Mouse (Mus musculus): ENCODE results near the gene Dcaf12. TPM values are rescaled to one million over a fixed set of nuclear protein-coding genes. Genes with fewer than 3 reads are reported as not detected.

The Dcaf12 gene
- total and polyA plus RNA-seq, 3 experiments = 26.5 to 57.9 (median 31.5) TPM

DNA sequence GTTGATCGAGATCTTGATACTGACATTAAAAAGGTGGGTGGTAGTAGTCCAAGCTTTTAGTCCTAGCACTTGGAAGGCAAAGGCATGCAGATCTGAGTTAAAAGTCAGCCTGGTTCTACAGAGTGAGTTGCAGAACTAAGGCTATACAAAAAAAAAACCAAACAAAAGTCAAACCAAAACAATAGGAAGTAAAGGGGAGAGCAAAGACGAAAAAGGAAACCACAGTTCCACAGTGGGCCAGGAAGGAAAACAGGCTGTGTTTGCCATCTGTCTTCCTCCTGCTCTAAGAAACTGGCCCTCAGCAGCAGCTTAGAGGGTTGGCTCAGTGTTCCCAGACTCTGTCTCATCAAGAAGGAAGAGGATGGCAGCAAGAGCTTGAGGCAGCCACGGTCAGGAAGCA is 10.4 kb downstream of the Dcaf12 start:
- Histone ChIP-seq H3K9ac (ENCODE audit: low read depth, low read length) (no peak overlapping the region), H3K27me3 (ENCODE audit: control insufficient read depth, insufficient read depth, low read length) (no peaks in the 10 kb centered on the region), H3K4me3 (no peak overlapping the region), H3K36me3 (ENCODE audit: control insufficient read depth, insufficient read depth, low read length) (peaks cover 8% of the 10 kb centered on the region), H3K79me2 (replicated peaks; ENCODE audit: control insufficient read depth, insufficient read depth, low read length) (0 out of 2 replicates have a peak, but pooled peaks cover 2% of the 10 kb centered on the region), H3K27ac (no peak overlapping the region), H3K4me1 (ENCODE audit: control insufficient read depth, insufficient read depth, low read length) (peaks cover 7% of the 10 kb centered on the region)
- no peak for TF ChIP-seq POLR2A (IDR thresholded peaks at IDR 0.05; ENCODE audit: insufficient read depth, low read depth, low read length)
- TF ChIP-seq CTCF (IDR thresholded peaks at IDR 0.05) = no peak
- no peak for TF ChIP-seq EP300 (IDR thresholded peaks at IDR 0.05; ENCODE audit: insufficient read depth, low read depth, low read length)
- DNase-seq = peak in 1 of 2 experiments; percentile 23
- intact Hi-C loops (cut with DNase I) = no loop called here
- 25% methylated on average over 3 of the region's 3 CpGs for WGBS

DNA sequence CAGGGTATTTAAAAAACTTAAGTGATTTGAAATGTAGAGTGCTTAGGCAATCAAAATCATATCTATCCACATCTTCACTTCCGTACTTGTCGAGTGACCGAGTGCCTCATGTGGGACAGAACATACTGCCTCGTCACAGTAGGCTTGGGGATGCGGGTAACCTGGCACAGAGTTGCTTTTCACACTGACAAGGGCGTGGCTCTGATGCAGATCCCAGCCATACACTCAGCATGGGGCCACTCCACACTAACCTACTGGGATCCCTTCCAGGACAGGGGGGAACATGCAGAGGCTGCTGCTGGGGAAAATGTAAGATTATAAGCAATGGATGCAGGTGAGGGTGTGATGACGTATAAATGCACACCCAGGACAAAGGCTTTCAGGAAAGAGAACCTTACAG is 11.0 kb downstream of the Dcaf12 start:
- no peak overlapping the region for H3K4me3 ChIP-seq
- H3K9ac ChIP-seq (ENCODE audit: low read depth, low read length) = no peak overlapping the region
- TF ChIP-seq POLR2A (IDR thresholded peaks at IDR 0.05; ENCODE audit: insufficient read depth, low read depth, low read length) (no peak), CTCF (IDR thresholded peaks at IDR 0.05) (no peak), EP300 (IDR thresholded peaks at IDR 0.05; ENCODE audit: insufficient read depth, low read depth, low read length) (no peak)
- intact Hi-C loops (cut with DNase I) = no loop called here
- 80% methylated on average over 7 of the region's 7 CpGs for WGBS
- 0 out of 2 replicates have a peak, but pooled peaks cover 2% of the 10 kb centered on the region for H3K79me2 ChIP-seq (replicated peaks; ENCODE audit: control insufficient read depth, insufficient read depth, low read length)
- DNase-seq = no peak
- peaks cover 8% of the 10 kb centered on the region for H3K36me3 ChIP-seq (ENCODE audit: control insufficient read depth, insufficient read depth, low read length)
- no peaks in the 10 kb centered on the region for H3K27me3 ChIP-seq (ENCODE audit: control insufficient read depth, insufficient read depth, low read length)
- peaks cover 7% of the 10 kb centered on the region for H3K4me1 ChIP-seq (ENCODE audit: control insufficient read depth, insufficient read depth, low read length)
- no peak overlapping the region for H3K27ac ChIP-seq

DNA sequence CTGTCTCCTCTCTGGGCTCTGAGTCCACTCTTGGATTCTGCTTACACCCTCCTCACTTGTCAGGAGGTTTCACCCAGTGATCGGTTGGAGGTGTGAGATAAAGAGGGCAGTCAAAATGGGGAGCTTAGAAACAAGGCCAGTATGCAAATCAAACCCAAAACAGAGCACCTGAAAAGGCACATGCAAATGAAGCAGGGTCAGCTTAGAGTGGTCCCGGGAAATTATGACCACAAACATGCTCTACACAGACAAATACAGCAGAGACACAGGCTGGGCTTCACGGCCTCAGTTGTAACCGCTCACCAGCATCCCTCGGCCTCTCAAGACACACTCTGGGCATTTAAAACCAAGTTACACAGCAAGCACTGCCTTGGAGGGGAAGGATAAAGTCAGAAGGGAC is 15.7 kb downstream of the Dcaf12 start:
- H3K79me2 ChIP-seq (replicated peaks; ENCODE audit: control insufficient read depth, insufficient read depth, low read length) = no peaks in the 10 kb centered on the region
- DNase-seq = no peak
- TF ChIP-seq EP300 (IDR thresholded peaks at IDR 0.05; ENCODE audit: insufficient read depth, low read depth, low read length) (no peak), POLR2A (IDR thresholded peaks at IDR 0.05; ENCODE audit: insufficient read depth, low read depth, low read length) (no peak), CTCF (IDR thresholded peaks at IDR 0.05) (no peak)
- no peak overlapping the region for H3K9ac ChIP-seq (ENCODE audit: low read depth, low read length)
- H3K27ac ChIP-seq = no peak overlapping the region
- 91% methylated on average over 5 of the region's 5 CpGs for WGBS
- no peaks in the 10 kb centered on the region for H3K27me3 ChIP-seq (ENCODE audit: control insufficient read depth, insufficient read depth, low read length)
- no peaks in the 10 kb centered on the region for H3K36me3 ChIP-seq (ENCODE audit: control insufficient read depth, insufficient read depth, low read length)
- intact Hi-C loops (cut with DNase I) = no loop called here
- H3K4me3 ChIP-seq = no peak overlapping the region
- no peaks in the 10 kb centered on the region for H3K4me1 ChIP-seq (ENCODE audit: control insufficient read depth, insufficient read depth, low read length)

DNA sequence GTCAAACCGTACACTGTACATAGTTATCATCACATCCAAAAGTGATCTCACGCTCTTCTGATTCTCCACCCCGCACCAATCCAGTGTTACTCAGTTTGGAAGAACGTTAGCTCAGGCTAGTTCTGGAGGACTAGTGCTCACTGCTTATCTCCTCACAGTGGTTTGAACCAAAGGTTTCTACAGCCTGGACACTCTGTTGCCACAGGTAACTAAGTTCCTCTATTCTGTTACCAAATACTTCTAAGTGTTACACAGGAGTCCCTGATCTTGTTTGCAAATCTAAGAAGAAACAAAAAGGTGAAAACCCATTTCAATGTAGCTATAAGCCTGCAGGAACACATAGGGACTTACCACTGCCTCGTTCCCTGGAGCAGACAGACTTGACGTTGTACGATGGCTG is 18.7 kb downstream of the Dcaf12 start:
- WGBS = 88% methylated on average over 7 of the region's 7 CpGs
- TF ChIP-seq EP300 (IDR thresholded peaks at IDR 0.05; ENCODE audit: insufficient read depth, low read depth, low read length) (no peak), POLR2A (IDR thresholded peaks at IDR 0.05; ENCODE audit: insufficient read depth, low read depth, low read length) (no peak), CTCF (IDR thresholded peaks at IDR 0.05) (no peak)
- Histone ChIP-seq H3K9ac (ENCODE audit: low read depth, low read length) (no peak overlapping the region), H3K4me1 (ENCODE audit: control insufficient read depth, insufficient read depth, low read length) (no peaks in the 10 kb centered on the region), H3K36me3 (ENCODE audit: control insufficient read depth, insufficient read depth, low read length) (no peaks in the 10 kb centered on the region), H3K79me2 (replicated peaks; ENCODE audit: control insufficient read depth, insufficient read depth, low read length) (no peaks in the 10 kb centered on the region), H3K27me3 (ENCODE audit: control insufficient read depth, insufficient read depth, low read length) (no peaks in the 10 kb centered on the region), H3K4me3 (no peak overlapping the region), H3K27ac (no peak overlapping the region)
- DNase-seq = no peak
- intact Hi-C loops (cut with DNase I) = no loop called here

DNA sequence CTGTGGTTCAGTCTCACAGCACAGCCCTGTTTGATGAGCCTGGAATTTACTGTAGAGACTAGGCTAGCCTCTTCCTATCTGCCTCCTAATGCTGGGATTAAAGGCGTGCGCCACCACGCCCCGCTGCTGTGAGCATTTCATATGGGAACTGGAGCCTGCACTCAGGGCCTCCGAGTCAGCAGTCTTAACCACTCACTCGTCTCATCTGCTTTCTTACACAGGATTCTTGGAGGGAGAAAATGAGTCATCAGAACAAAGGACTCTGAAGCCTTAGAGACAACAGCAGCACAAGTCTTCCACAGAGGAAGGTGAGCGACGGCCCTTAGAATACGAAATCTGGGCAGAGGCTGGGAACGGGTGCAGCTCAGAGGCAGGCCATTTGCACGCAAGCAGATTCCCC is 19.2 kb downstream of the Dcaf12 start:
- no peaks in the 10 kb centered on the region for H3K36me3 ChIP-seq (ENCODE audit: control insufficient read depth, insufficient read depth, low read length)
- H3K27me3 ChIP-seq (ENCODE audit: control insufficient read depth, insufficient read depth, low read length) = no peaks in the 10 kb centered on the region
- no peak overlapping the region for H3K9ac ChIP-seq (ENCODE audit: low read depth, low read length)
- no peaks in the 10 kb centered on the region for H3K79me2 ChIP-seq (replicated peaks; ENCODE audit: control insufficient read depth, insufficient read depth, low read length)
- no peak overlapping the region for H3K27ac ChIP-seq
- no peak overlapping the region for H3K4me3 ChIP-seq
- TF ChIP-seq CTCF (IDR thresholded peaks at IDR 0.05) (no peak), POLR2A (IDR thresholded peaks at IDR 0.05; ENCODE audit: insufficient read depth, low read depth, low read length) (no peak), EP300 (IDR thresholded peaks at IDR 0.05; ENCODE audit: insufficient read depth, low read depth, low read length) (no peak)
- H3K4me1 ChIP-seq (ENCODE audit: control insufficient read depth, insufficient read depth, low read length) = no peaks in the 10 kb centered on the region
- no peak for DNase-seq
- intact Hi-C loops (cut with DNase I) = no loop called here
- WGBS = 77% methylated on average over 11 of the region's 11 CpGs

DNA sequence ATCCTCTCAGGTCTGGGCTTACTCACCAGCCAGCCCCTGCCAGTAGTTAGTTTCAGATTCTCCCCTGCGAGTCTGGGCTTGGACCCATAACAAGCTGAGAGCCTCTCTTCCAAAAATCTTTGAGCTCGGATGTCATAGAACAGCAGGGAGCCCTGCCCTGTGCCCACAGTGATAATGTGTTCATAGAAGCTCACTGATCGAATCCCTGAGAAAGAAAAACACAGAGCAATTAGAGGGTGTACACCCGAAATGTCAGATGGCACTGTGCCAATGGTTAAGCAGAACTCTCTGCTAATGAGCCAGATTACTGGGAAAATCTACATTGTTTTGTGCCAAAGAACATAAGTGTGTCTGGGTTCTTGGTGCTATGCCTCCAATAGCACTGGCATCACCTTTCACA is 20.8 kb downstream of the Dcaf12 start:
- Histone ChIP-seq H3K4me3 (no peak overlapping the region), H3K27me3 (ENCODE audit: control insufficient read depth, insufficient read depth, low read length) (no peaks in the 10 kb centered on the region), H3K36me3 (ENCODE audit: control insufficient read depth, insufficient read depth, low read length) (no peaks in the 10 kb centered on the region), H3K4me1 (ENCODE audit: control insufficient read depth, insufficient read depth, low read length) (no peaks in the 10 kb centered on the region), H3K27ac (no peak overlapping the region), H3K9ac (ENCODE audit: low read depth, low read length) (no peak overlapping the region), H3K79me2 (replicated peaks; ENCODE audit: control insufficient read depth, insufficient read depth, low read length) (no peaks in the 10 kb centered on the region)
- TF ChIP-seq POLR2A (IDR thresholded peaks at IDR 0.05; ENCODE audit: insufficient read depth, low read depth, low read length) = no peak
- TF ChIP-seq CTCF (IDR thresholded peaks at IDR 0.05) = no peak
- no peak for TF ChIP-seq EP300 (IDR thresholded peaks at IDR 0.05; ENCODE audit: insufficient read depth, low read depth, low read length)
- intact Hi-C loops (cut with DNase I) = no loop called here
- DNase-seq = no peak
- WGBS = 67% methylated on average over 4 of the region's 4 CpGs

Measured in heart, adult 2 months (tissue).